ENCODE assay signal across 23 mouse cellular contexts in genomic region chr13:59564505-59564904, GRCm38 (mm10).
"Had no signal": no experiment of that assay in that cellular context is flagged by ENCODE, and none has a peak within 500 bp of the region (broad histone marks: within the 10 kb centered on the region; RNA-seq: fewer than 3 reads in every experiment).

No protein-coding gene starts in this region.

- H3K36me3 ChIP-seq: heart, embryonic 10.5 days; heart, embryonic 12.5 days; hindbrain, embryonic 10.5 days; hindbrain, embryonic 12.5 days; intestine, embryonic 15.5 days; limb, embryonic 10.5 days; limb, embryonic 12.5 days had no signal

- H3K4me2 ChIP-seq: heart, embryonic 12.5 days; hindbrain, embryonic 12.5 days; hindbrain, embryonic 14.5 days; intestine, embryonic 15.5 days; limb, embryonic 12.5 days had no signal

- H3K4me1 ChIP-seq: heart, embryonic 10.5 days; heart, embryonic 12.5 days; hindbrain, embryonic 10.5 days; hindbrain, embryonic 12.5 days; limb, embryonic 10.5 days; limb, embryonic 12.5 days had no signal

- ATAC-seq: forebrain, embryonic 16.5 days; hindbrain, embryonic 16.5 days; inflammation-experienced regulatory T-cells, adult 6 months; intestine, embryonic 15.5 days; intestine, postnatal 0 days had no signal

- H3K27ac ChIP-seq: gastrocnemius, adult 2 months; heart, embryonic 10.5 days; hindbrain, embryonic 10.5 days; hindbrain, embryonic 12.5 days; hindbrain, embryonic 14.5 days; intestine, embryonic 15.5 days; layer of hippocampus, adult 2 months; left cerebral cortex, adult 2 months; limb, embryonic 10.5 days; limb, embryonic 12.5 days had no signal

- H3K9me3 ChIP-seq: heart, embryonic 10.5 days; heart, embryonic 12.5 days; hindbrain, embryonic 10.5 days; hindbrain, embryonic 12.5 days; intestine, embryonic 15.5 days; limb, embryonic 10.5 days; limb, embryonic 12.5 days had no signal

- H3K9ac ChIP-seq: heart, embryonic 12.5 days; hindbrain, embryonic 12.5 days; hindbrain, embryonic 14.5 days; intestine, embryonic 15.5 days; limb, embryonic 12.5 days had no signal

- H3K4me3 ChIP-seq: gastrocnemius, adult 2 months; heart, embryonic 10.5 days; heart, embryonic 12.5 days; hindbrain, embryonic 10.5 days; hindbrain, embryonic 12.5 days; intestine, embryonic 15.5 days; layer of hippocampus, adult 2 months; left cerebral cortex, adult 2 months; limb, embryonic 10.5 days; limb, embryonic 12.5 days had no signal

- H3K27me3 ChIP-seq: heart, embryonic 12.5 days; hindbrain, embryonic 12.5 days; intestine, embryonic 15.5 days; limb, embryonic 12.5 days had no signal

- DNase-seq: gastrocnemius, adult 2 months; gastrocnemius, postnatal 10 days; gastrocnemius, postnatal 25 days; heart, adult 18-20 months; heart, postnatal 10 days; heart, postnatal 4 days; kidney, adult 18-20 months; kidney, adult 8-10 months; kidney, postnatal 10 days had no signal
